Mouse (Mus musculus) liver, embryonic 15.5 days (tissue): ENCODE measurements around the gene Prkn. TPM values are rescaled to one million over a fixed set of nuclear protein-coding genes. Genes with fewer than 3 reads are reported as not detected.

Experiments used
- ATAC-seq: fragments of 200-750 bp; cut with Nextera tagmentation; 2 replicates; pipeline ENCODE4 v1.8.0; 2017; ENCODE audit warnings: moderate number of reproducible peaks, mild to moderate bottlenecking, moderate library complexity; ENCODE audit not compliant: insufficient read depth
- H3K27ac ChIP-seq: fragments of 300-500 bp; sonication (generic); replicated peaks from 2 replicates; pipeline ENCODE4 v1.5.1; 2015; ENCODE audit warnings: mild to moderate bottlenecking, inconsistent platforms
- H3K27me3 ChIP-seq: fragments of 300-500 bp; sonication (generic); 2 replicates; pipeline ENCODE4 v1.6.1; 2015; ENCODE audit warnings: mild to moderate bottlenecking, inconsistent platforms
- H3K36me3 ChIP-seq: fragments of 300-500 bp; sonication (generic); replicated peaks from 2 replicates; pipeline ENCODE4 v1.6.1; 2015; ENCODE audit warnings: moderate library complexity, mild to moderate bottlenecking, inconsistent platforms
- H3K4me1 ChIP-seq: fragments of 300-500 bp; sonication (generic); replicated peaks from 2 replicates; pipeline ENCODE4 v1.6.1; 2015; ENCODE audit warnings: inconsistent platforms
- H3K4me2 ChIP-seq: fragments of 300-500 bp; sonication (generic); 2 replicates; pipeline ENCODE4 v1.6.1; 2015; ENCODE audit warnings: moderate library complexity, mild to moderate bottlenecking, inconsistent platforms
- H3K4me3 ChIP-seq: fragments of 300-500 bp; sonication (generic); replicated peaks from 2 replicates; pipeline ENCODE4 v1.5.1; 2015; ENCODE audit warnings: mild to moderate bottlenecking, inconsistent platforms
- H3K9ac ChIP-seq: fragments of 300-500 bp; sonication (generic); 2 replicates; pipeline ENCODE4 v1.6.1; 2015; ENCODE audit warnings: moderate library complexity, mild to moderate bottlenecking, inconsistent platforms
- H3K9me3 ChIP-seq: fragments of 300-500 bp; sonication (generic); replicated peaks from 2 replicates; pipeline ENCODE4 v1.6.1; 2016; ENCODE audit warnings: inconsistent platforms
- WGBS: fragments of 180-500 bp; shearing (Covaris S2); methylation state at CpG from one replicate; pipeline ENCODE4 v1.1.7; 2015; ENCODE audit warnings: mixed read lengths; ENCODE audit not compliant: insufficient replicate concordance; 5-methylcytosine and 5-hydroxymethylcytosine counted together
- polyA plus RNA-seq: library from polyadenylated mRNA; unstranded; fragments of >200 nt; fragmentation: Nextera tagmentation; extraction: Ambion mirVana; gene quantifications from 2 replicates; pipeline ENCODE4 v1.2.1, GENCODE M21; 2015

Prkn gene
- polyA plus RNA-seq, 1 experiment from 2014 or later = 0.38 TPM

GRCm38 (mm10) chr17:11271876-11272275, 431.7 kb downstream of the Prkn start:
- no peak overlapping the region for H3K27ac ChIP-seq
- no peaks in the 10 kb centered on the region for H3K9me3 ChIP-seq
- no peaks in the 10 kb centered on the region for H3K4me1 ChIP-seq
- H3K4me2 ChIP-seq = no peak overlapping the region
- no peak overlapping the region for H3K4me3 ChIP-seq
- H3K9ac ChIP-seq = no peak overlapping the region
- ATAC-seq = no peak
- no peaks in the 10 kb centered on the region for H3K36me3 ChIP-seq
- no peaks in the 10 kb centered on the region for H3K27me3 ChIP-seq

- no peak overlapping the region for H3K4me3 ChIP-seq
- H3K4me2 ChIP-seq = no peak overlapping the region
- ATAC-seq = no peak
- WGBS = 44% methylated on average over 4 of the region's 4 CpGs
- H3K9me3 ChIP-seq = no peaks in the 10 kb centered on the region
- no peak overlapping the region for H3K27ac ChIP-seq
- H3K4me1 ChIP-seq = no peaks in the 10 kb centered on the region
- H3K27me3 ChIP-seq = no peaks in the 10 kb centered on the region
- H3K9ac ChIP-seq = no peak overlapping the region
- H3K36me3 ChIP-seq = no peaks in the 10 kb centered on the region
These were observed 444.1 kb downstream of the Prkn start for GRCm38 (mm10) chr17:11284246-11284645.

- Histone ChIP-seq H3K9me3 (no peaks in the 10 kb centered on the region), H3K27me3 (no peaks in the 10 kb centered on the region), H3K4me2 (no peak overlapping the region), H3K4me1 (no peaks in the 10 kb centered on the region), H3K4me3 (no peak overlapping the region), H3K9ac (no peak overlapping the region), H3K27ac (no peak overlapping the region), H3K36me3 (no peaks in the 10 kb centered on the region)
- 37% methylated on average over 3 of the region's 3 CpGs for WGBS
- ATAC-seq = no peak
These were observed 450.0 kb downstream of the Prkn start for GRCm38 (mm10) chr17:11290183-11290582.

GRCm38 (mm10) chr17:11303116-11303515, 462.9 kb downstream of the Prkn start:
- Histone ChIP-seq H3K9me3 (no peaks in the 10 kb centered on the region), H3K27ac (no peak overlapping the region), H3K36me3 (no peaks in the 10 kb centered on the region), H3K4me3 (no peak overlapping the region), H3K4me2 (no peak overlapping the region), H3K9ac (no peak overlapping the region), H3K4me1 (no peaks in the 10 kb centered on the region), H3K27me3 (no peaks in the 10 kb centered on the region)
- WGBS = 68% methylated on average over 9 of the region's 9 CpGs
- ATAC-seq = no peak

DNA sequence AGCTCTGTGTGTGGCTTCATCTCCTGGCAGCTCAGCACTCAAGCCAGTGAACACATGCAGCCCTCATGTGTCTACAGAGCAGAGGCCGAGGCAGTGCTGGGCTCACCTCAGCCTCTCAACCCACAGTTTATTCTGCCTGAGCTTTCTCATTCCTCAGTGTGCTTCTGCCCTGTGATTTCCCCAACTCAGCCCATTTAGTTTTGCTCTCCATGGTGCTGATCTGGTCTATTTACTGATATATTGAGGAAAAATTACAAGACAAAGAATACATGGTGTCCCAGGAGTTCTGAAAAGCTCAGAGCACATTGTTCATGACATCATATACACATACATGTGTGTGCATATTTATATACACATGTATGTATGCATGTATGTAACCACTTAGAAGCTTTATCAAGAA, 469.7 kb downstream of the Prkn start:
- no peaks in the 10 kb centered on the region for H3K9me3 ChIP-seq
- no peak for ATAC-seq
- 30% methylated on average over 1 of the region's 1 CpGs for WGBS
- H3K4me1 ChIP-seq = no peaks in the 10 kb centered on the region
- H3K27ac ChIP-seq = no peak overlapping the region
- H3K4me2 ChIP-seq = no peak overlapping the region
- H3K9ac ChIP-seq = no peak overlapping the region
- H3K27me3 ChIP-seq = no peaks in the 10 kb centered on the region
- no peak overlapping the region for H3K4me3 ChIP-seq
- no peaks in the 10 kb centered on the region for H3K36me3 ChIP-seq

- no peaks in the 10 kb centered on the region for H3K9me3 ChIP-seq
- no peak overlapping the region for H3K4me2 ChIP-seq
- no peaks in the 10 kb centered on the region for H3K36me3 ChIP-seq
- ATAC-seq = no peak
- no peaks in the 10 kb centered on the region for H3K27me3 ChIP-seq
- no peak overlapping the region for H3K9ac ChIP-seq
- H3K4me3 ChIP-seq = no peak overlapping the region
- 83% methylated on average over 2 of the region's 2 CpGs for WGBS
- no peaks in the 10 kb centered on the region for H3K4me1 ChIP-seq
- H3K27ac ChIP-seq = no peak overlapping the region
These were observed 474.0 kb downstream of the Prkn start for GRCm38 (mm10) chr17:11314163-11314562.

GRCm38 (mm10) chr17:11315675-11316074, 475.5 kb downstream of the Prkn start:
- H3K27ac ChIP-seq = no peak overlapping the region
- WGBS = 68% methylated on average over 4 of the region's 4 CpGs
- H3K4me1 ChIP-seq = no peaks in the 10 kb centered on the region
- H3K4me3 ChIP-seq = no peak overlapping the region
- H3K9me3 ChIP-seq = no peaks in the 10 kb centered on the region
- H3K27me3 ChIP-seq = no peaks in the 10 kb centered on the region
- H3K36me3 ChIP-seq = no peaks in the 10 kb centered on the region
- ATAC-seq = no peak
- H3K4me2 ChIP-seq = no peak overlapping the region
- H3K9ac ChIP-seq = no peak overlapping the region

- Histone ChIP-seq H3K36me3 (no peaks in the 10 kb centered on the region), H3K9me3 (no peaks in the 10 kb centered on the region), H3K9ac (no peak overlapping the region), H3K4me1 (no peaks in the 10 kb centered on the region), H3K4me3 (no peak overlapping the region), H3K27me3 (no peaks in the 10 kb centered on the region), H3K4me2 (no peak overlapping the region), H3K27ac (no peak overlapping the region)
- WGBS = 66% methylated on average over 7 of the region's 7 CpGs
- ATAC-seq = no peak
These were observed 478.8 kb downstream of the Prkn start for GRCm38 (mm10) chr17:11318946-11319345.

GRCm38 (mm10) chr17:11319666-11320360, 479.6 kb downstream of the Prkn start:
- no peak overlapping the region for H3K9ac ChIP-seq
- no peak overlapping the region for H3K4me2 ChIP-seq
- H3K36me3 ChIP-seq = no peaks in the 10 kb centered on the region
- no peak for ATAC-seq
- no peak overlapping the region for H3K4me3 ChIP-seq
- H3K9me3 ChIP-seq = no peaks in the 10 kb centered on the region
- H3K27me3 ChIP-seq = no peaks in the 10 kb centered on the region
- H3K4me1 ChIP-seq = no peaks in the 10 kb centered on the region
- WGBS = 60% methylated on average over 7 of the region's 7 CpGs
- H3K27ac ChIP-seq = no peak overlapping the region

DNA sequence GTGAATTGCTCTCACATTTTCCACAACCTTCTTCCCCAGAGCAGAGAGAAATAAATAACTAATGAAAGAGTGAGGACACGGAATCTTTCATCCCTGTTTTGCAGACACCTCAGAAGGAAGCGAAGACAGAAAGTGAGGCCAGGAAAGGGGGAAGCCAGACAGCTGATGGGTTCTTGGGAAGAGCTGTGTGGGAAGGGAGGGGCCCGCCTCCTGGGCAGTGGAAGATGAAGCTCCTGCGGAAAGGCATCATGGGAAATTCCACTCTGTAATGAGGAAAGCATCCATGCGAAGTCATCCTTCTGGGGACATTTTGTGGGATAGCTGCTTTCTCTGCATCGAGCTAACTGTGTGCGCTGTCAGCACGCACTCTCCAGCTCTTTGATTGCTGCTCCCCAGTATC, 491.9 kb downstream of the Prkn start:
- H3K4me1 ChIP-seq = no peaks in the 10 kb centered on the region
- no peak overlapping the region for H3K9ac ChIP-seq
- no peaks in the 10 kb centered on the region for H3K27me3 ChIP-seq
- ATAC-seq = no peak
- 52% methylated on average over 8 of the region's 8 CpGs for WGBS
- no peaks in the 10 kb centered on the region for H3K36me3 ChIP-seq
- H3K4me3 ChIP-seq = no peak overlapping the region
- H3K9me3 ChIP-seq = no peaks in the 10 kb centered on the region
- H3K27ac ChIP-seq = no peak overlapping the region
- H3K4me2 ChIP-seq = no peak overlapping the region

DNA sequence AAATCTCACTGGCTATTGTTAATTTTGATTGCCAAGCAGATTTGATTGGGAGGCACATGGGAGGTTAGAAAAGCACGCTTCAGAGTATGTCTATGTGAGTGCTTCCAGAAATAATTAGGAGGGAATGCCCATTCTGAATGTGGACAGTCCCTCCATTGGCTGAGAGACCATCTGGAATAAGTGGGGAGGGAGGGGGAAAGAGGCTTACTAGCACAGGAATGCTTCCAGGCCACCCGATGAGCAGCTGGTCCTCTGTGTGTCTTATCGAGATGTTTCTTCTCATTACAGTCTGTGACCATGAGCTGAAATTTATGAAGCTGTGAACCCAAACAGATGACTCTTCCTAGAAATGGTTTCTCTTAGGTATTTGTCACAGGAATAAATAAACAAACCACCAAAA, 493.6 kb downstream of the Prkn start:
- ATAC-seq = no peak
- no peak overlapping the region for H3K4me3 ChIP-seq

GRCm38 (mm10) chr17:11336156-11336555, 496.0 kb downstream of the Prkn start:
- Histone ChIP-seq H3K27ac (no peak overlapping the region), H3K4me1 (no peaks in the 10 kb centered on the region), H3K4me2 (no peak overlapping the region), H3K4me3 (no peak overlapping the region), H3K36me3 (no peaks in the 10 kb centered on the region), H3K27me3 (no peaks in the 10 kb centered on the region), H3K9ac (no peak overlapping the region), H3K9me3 (no peaks in the 10 kb centered on the region)
- WGBS = 39% methylated on average over 1 of the region's 1 CpGs
- no peak for ATAC-seq

More for the DNA sequence above, 493.6 kb downstream of the Prkn start:
- H3K4me2 ChIP-seq = no peak overlapping the region
- no peaks in the 10 kb centered on the region for H3K27me3 ChIP-seq
- H3K9ac ChIP-seq = no peak overlapping the region
- WGBS = 64% methylated on average over 3 of the region's 3 CpGs
- no peak overlapping the region for H3K27ac ChIP-seq
- no peaks in the 10 kb centered on the region for H3K9me3 ChIP-seq
- no peaks in the 10 kb centered on the region for H3K4me1 ChIP-seq
- no peaks in the 10 kb centered on the region for H3K36me3 ChIP-seq
